Mouse (Mus musculus) kidney, postnatal 36 days (tissue): ENCODE measurements around the gene N4bp2l2.
"Not testable (repeated sequence)": the region's sequence is repeated elsewhere in the genome, so short reads cannot be mapped to it uniquely, and the experiment has no call there.

ENCODE experiments used
- DNase-seq, 2 experiments: peaks; one replicate each; pipeline ENCODE4 v3.0.0; 2021 to 2022; ENCODE audit warnings: mixed read lengths in 2 of 2

Gene N4bp2l2

DNA sequence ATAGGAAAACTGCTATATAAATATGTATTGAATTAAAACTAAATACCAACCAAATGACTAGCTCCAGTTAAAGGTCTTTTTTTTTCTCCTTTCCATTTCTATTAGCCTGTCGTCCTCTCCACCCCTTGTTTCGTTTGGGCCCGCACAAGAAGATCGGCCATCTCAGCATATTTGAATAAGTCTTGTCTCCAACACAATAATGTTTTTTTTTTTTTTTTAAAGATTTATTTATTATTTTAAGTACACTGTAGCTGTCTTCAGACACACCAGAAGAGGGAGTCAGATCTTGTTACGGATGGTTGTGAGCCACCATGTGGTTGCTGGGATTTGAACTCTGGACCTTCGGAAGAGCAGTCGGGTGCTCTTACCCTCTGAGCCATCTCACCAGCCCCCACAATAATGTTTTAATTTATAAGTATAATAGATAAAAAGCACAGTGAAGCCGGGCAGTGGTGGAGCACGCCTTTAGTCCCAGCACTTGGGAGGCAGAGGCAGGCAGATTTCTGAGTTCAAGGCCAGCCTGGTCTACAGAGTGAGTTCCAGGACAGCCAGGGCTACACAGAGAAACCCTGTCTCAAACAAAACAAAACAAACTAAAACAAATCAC, at the start of gene N4bp2l2:
Gene N4bp2l2, minus strand, starts transcription at position 51 of the 607 bp plus-strand sequence.
- DNase-seq: not testable (repeated sequence)

DNA sequence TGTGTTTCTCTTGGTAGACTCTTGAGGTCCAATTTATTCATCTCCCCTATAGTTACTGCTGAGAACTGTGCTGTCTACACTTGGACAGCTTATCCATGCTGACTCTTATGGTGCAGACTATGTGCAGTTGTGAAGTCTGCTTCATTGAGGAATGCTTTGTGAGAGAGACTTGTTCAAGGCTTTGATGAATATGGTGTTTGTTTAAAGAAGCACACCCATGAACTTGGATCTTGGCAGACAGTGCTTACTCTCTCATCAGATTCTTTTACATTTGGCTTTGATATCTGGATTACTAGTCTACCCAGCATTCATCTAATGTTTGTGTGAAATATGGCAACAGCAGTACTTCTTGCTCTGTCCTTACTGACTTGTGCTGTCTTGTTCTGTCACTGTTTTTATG, 47.4 kb upstream of the N4bp2l2 start:
- no peak for DNase-seq

DNA sequence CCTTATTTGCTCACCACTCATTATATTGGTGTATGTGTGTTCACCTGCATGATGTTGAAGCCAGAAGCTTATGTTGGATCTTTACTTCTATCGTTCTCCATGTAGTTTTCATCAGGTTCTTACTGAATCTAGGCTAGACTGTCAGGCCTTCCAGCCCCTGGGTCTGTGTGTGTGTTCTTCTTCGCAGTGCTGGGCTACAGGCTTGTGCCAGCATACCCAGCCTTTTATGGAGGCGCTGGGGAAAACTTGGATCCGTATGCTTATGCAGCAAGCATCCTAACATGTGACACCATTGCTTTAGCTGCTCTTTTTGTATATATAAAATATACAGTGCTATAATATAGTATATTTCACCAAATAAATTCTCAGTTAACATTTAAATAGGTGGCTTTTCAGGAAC, 45.5 kb upstream of the N4bp2l2 start:
- DNase-seq: no peak

DNA sequence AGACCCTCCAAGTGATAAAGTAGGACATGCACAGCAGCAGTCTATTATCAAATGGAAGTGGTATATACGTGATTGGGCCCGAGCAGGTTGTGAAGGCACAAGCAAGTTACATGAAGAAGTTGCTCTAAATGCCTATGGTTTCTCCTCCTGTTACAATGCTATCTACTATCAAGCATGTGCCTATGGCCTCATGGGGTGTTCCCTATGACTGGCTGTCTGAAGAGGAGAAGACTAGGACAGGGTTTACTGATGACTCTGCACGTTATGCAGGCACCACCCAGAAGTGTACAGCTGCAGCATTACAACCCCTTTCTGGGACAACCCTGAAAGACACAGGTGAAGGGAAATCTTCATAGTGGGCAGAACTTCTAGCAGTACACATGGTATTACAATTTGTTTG, 41.2 kb upstream of the N4bp2l2 start:
- DNase-seq: not testable (repeated sequence)

DNA sequence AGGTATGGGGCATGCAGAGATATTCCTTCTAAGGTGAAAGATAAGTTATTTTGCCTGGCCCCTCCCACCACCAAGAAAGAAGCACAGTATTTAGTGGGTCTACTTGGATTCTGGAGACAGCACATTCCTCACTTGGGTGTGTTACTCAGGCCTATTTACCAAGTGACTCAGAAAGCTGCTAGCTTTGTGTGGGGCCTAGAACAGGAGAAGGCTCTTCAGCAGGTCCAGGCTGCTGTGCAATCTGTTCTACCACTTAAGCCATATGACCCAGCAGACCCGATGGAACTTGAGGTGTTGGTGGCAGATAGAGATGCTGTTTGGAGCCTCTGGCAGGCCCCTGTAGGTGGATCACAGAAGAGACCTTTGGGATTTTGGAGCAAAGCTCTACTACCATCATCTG, 40.7 kb upstream of the N4bp2l2 start:
- DNase-seq: not testable (repeated sequence)

DNA sequence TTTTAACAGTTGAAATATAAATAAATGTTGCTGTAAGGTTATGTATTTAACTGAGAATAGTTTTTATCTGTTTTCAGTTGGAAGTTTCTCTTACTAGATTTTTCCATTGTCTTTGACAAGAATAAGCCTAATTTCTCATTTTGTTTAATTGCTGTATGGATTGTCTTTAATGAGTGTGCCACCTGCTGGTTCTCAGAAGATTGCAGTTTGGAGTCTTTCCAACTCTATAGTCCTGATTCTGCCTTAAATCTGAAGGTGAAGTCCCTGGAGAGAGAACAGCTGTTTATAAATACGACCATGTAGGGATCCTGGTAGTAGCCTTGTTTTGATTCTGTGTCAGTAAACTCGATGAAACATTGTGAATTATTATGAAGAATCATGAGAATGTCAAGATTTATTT, 36.7 kb upstream of the N4bp2l2 start:
- peak; percentile 57 to 75 for DNase-seq

DNA sequence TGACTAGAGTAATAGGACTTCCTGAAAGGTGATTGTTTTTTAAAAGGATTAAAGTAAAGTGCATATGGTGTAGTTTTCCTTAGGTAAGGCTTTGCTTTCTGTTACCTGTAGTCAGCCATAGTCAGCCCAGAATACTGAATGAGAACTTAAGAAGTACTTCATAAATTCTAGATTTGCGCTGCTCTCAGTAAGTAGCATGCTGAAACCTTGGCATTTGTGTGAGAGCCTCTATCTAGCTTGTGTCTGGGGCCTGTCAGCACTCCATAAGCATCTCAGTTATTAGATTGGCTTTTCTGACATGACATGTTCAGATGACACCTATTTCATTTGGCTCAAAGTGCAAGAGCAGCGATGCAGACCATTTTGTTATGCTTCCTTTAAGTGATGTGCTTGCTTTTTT, 27.3 kb upstream of the N4bp2l2 start:
- no peak for DNase-seq

DNA sequence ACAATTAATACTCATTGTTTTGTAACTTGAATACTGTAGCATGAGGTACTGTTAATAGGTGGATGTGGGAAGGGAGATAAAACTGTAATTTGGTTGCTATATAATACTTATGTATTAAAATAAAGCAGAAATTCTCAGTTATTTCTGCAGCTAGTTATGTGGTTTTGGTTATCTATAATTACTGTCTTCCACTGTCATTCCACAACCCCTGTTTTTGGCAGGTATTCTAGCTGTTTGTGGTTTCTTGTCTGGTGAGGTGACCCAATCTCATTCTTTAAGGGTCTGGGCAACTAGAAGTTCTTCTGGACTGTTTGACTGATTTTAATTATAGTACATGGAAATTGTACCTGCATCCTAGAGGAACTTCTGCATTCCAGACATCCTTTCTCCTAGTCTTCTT, 24.7 kb upstream of the N4bp2l2 start:
- DNase-seq: no peak

DNA sequence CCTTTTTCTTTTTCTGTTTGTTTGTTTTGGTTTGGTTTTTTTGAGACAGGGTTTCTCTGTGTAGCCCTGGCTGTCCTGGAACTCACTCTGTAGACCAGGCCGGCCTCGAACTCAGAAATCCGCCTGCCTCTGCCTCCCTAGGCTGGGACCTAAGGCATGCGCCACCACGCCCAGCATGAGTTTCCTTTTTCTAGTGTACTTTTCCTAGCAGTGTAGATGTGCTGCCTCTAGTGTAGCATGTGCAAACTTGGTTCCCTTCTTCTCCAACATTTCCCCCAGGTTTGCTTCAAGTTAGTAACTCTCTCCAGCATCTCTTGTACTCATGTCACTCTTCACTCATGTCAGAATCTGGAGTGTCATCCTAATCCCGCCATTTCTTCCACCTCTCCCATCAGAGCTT, 16.9 kb upstream of the N4bp2l2 start:
- DNase-seq: not testable (repeated sequence)

DNA sequence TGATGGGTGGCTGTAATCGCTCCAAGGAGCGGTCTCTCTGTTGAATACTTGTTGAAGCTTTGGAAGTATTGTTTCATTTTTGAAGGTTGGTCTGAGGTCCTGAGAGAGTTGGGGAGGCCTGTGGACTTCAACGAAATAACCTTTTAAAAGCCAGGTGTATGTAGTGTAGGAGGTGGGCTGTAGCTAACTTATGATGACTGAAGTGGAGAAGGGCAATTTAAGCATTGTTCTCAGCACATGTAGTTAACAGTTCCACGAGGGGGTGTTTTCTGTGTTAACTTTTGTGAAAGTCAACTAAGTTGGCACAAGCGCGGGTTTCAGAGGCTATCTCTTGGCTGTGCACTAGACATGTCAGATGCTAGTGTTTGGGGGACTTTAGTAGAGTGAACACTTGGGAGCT, 8.9 kb upstream of the N4bp2l2 start:
- DNase-seq: no peak

DNA sequence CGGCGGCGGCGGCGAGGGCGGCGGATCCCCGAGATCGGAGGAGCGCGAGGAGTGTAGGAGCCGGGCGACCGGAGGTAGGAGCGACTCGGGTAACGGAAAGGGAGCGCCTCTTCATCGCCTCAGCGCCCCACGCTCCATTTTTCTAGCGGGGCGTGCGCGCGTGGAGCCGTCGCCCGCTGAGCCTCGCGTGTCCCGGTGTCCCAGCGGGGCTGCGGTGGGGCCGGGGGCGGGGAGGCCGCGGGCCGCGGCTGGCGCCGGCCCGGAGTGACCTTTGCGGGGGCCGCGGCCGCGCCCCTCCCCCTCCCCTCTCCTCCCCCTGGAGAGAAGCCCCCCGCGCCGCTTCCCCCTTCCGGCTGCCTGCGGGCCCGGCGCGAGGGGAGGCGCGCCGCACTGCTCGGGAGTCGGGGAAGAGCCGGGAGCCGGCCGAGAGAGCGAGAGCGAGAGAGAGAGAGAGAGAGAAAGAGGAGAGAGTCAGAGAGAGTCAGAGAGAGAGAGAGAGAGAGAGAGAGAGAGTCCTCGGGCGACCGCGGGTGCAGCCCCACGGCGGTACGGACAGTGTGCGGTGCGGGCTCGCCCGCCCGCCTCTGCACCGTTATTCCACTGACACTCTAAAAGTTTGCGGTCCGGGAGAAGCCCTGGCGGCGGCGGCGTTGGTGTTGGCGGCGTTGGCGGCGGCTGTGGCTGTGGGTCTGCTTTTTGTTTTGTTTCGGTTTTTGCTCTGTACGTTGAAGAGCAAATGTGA, 8.1 kb upstream of the N4bp2l2 start:
- DNase-seq: peak; percentile 9 to 53

DNA sequence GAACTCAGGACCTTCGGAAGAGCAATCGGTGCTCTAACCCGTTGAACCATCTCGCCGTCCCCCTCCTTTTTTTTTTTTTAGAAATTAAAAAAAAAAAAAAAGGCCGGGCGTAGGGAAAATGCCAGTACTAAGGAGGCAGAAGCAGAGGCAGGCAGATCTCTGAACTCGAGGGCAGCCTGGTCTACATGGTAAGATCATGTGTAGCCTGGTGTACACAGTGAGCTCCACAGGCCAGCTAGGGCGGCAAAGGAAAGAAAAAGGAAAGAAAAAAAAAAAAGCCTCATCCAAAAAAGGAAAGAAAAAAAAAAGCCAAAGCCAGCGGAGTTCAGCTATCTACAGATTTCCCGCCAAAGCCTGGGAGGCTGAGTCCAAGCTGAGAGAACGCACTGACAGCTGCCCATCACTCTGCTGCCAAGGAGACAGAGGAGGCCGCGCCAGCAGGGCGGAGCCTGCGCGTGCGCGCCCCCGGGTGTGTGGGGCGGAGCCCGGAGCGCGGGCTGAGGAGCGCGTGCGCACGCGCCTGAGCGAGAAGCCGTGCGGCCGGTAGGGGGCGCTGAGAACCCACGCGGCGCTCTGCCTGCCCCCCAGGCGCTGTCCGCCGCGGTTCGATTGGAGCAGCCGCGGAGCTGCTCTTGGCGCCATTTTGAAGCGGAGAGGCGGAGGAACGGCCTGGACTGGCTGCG, 7.3 kb upstream of the N4bp2l2 start, which contains the start of gene Pds5b:
Gene Pds5b, plus strand, starts transcription at position 587 of the 683 bp plus-strand sequence.
- DNase-seq: peak; percentile 93 to 97

DNA sequence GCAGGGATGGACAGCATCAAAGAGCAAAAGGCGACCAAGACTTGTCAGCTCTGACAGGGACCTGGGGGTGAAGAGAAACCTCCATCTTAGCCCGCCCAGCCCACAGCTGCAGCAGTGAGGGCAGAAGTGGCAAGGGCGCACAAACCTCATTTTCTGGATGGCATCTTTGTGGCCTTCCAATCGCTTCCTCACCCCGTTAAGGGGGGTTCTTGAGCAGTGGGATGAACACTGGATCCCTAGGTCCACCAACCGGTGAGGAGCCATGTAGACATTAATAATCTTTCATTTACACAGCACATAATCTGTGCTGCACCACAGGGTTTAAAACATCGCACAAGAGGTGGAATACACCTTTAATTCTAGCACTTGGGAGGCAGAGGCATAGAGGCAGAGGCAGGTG, 6.4 kb upstream of the N4bp2l2 start:
- no peak for DNase-seq

DNA sequence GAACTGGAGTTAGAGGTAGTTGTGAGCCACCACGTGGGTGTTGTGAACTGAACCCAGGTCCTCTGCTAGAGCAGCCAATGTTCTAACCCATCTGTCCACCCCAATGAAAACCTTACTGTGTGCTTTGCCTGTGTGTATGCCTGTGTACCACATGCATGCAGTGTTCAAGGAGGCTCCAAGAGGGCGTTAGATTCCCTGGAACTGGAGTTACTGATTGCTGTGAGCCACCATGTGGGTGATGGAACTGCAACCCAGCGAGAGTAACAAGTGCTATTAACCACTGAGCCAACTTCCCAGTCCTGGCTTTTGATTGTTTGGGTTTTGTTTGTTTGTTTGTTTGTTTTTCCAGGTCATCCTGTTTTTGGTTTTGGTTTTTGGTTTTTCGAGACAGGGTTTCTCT, 2.7 kb upstream of the N4bp2l2 start:
- no peak for DNase-seq

DNA sequence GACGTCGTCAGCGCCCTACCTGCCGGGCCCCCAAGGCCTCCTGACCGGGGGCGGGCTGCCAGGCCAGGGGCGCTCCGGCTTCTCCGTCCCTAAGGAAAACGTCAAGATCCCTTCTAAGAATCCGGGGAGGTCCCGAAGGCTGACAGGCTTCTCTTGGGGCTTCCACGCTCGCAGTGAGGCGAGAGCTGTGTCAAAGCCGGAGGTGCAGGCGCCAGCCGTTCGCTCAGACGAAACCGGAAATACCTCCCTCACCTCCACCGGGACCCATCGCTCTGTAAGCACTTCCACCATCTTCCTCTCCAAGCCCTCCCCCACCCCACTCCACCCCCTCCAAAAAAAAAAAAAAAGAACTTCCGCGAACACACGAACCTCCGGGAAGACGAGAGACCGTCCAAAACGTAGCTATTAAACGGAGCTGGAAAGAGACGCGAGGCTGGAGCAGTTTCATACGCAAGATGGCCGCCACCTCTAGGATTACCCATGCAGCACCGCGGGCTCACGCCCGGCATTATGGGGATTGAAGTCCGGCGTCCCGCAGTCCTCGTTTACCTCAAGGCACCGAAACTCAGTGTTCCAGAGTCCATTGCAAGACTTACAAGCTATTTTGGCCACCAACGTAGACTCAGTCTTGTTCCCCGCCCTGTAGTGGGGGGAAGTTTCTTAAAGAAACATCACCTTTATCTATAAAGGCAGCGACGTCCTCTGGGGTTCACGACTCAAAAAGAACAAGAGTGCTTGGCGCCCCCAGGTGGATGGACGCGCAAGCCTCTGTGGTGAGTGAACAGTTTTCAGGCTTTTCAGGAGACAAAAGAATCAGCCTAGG, 640 bp downstream of the N4bp2l2 start:
- peak; percentile 98 for DNase-seq

DNA sequence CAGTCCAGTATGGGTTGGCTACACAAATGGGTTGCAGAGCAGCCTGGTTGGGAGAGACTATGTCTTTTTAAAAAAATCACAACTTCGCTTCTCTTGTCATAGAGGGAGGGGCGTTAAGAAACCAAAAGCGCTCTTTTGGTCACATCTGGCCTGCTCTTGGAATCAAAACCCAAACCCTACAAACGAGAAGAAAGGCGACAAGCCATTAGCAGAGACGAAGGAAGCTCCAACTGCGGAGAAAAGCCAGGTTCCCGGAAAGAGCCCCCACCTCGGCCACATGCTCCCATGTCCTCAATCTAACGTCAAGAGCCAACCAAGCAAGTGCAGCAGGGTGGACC, 1.2 kb downstream of the N4bp2l2 start:
- DNase-seq: no peak

DNA sequence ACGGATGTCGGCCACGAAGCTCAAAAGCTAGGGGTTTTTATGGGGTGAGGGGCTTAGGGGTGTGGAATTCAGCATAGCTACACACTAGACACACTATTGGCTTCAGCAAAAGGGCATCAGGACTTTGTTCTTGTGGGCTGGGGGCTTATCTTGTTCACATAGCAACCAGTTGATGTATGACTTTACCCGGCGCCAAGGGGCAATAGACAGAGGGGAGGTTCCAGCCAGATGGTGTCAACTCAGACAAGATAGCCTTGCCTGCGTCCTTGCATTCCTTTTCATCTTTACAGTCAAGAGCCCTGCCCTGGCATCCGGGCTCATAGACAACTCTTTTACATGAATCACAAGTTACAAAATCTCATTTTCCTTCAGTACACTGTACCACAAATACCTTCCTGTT, 2.1 kb downstream of the N4bp2l2 start:
- not testable (repeated sequence) for DNase-seq

DNA sequence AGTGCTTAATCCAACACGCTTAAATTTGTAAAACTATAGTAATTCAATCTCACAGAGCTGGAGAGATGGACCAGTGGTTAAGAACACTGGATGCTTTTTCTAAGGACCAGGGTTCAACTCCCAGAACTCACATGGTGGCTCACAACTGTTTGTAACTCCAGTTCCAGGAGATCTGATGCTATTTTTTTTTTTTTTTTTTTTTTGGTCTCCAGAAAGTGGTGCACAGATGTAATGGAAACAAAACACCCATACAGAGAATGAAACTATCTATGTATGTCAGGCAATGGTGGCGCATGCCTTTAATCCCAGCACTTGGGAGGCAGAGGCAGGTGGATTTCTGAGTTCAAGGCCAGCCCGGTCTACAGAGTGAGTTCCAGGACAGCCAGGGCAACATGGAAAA, 5.7 kb downstream of the N4bp2l2 start:
- not testable (repeated sequence) for DNase-seq

DNA sequence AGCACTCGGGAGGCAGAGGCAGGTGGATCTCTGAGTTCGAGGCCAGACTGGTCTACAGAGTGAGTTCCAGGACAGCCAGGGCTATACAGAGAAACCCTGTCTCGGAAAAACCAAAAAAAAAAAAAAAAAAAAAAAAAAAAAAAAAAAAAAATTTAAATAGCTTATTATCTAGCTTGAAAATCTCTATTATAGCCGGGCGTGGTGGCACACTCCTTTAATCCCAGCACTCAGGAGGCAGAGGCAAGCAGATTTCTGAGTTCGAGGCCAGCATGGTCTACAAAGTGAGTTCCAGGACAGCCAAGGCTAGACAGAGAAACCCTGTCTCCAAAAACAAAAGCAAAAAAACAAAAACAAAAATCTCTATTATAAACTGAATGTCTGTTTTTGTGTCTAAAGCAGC, 6.6 kb downstream of the N4bp2l2 start:
- not testable (repeated sequence) for DNase-seq

DNA sequence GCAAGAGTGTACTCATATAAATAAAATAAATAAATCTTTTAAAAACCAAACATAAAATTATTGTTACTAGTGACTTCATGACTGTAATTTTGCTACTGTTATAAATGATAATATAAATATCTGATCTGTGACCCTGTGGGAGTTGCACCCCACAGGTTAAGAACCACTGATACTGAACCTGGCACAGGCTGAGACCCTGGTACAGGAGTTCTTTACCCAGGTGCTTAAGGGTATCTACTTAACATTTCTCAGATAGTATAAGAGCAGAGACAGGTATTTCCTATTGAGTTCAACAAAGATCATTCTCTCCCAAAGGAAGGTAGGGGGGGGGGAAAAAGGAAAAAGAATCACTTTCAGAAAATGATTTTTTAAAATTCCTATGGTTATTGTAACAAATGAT, 11.4 kb downstream of the N4bp2l2 start:
- DNase-seq: no peak

DNA sequence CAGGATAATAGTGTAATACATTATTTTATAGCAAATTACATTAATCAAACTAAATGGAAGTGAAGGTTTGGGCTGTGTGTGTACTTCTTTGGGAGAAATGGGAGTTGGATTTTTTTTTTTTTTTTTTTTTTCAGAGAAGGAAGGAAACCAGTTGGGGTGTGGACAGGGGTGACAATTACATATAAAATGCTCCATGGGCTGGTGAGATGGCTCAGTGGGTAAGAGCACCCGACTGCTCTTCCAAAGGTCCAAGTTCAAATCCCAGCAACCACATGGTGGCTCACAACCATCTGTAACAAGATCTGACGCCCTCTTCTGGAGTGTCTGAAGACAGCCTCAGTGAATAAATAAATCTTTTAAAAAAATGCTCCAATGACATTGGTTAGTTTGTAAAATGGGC, 13.4 kb downstream of the N4bp2l2 start:
- DNase-seq: no peak

DNA sequence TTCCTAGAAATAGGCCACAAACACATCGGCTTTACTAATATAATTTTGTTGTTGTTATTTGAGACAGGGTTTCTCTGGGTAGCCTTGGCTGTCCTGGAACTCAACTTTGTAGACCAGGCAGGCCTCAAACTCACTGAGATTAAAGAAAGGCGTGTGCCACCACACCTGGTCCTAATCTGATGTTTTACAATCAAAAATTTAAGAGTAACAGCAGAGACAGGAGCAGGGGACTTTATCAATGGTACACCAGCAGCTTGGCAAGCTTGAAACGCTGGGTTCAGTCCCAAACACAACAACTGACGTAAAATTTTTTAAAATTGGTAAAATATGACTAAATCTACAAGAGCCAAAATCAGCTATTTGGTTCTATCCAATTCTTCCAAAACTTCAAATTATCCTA, 21.1 kb downstream of the N4bp2l2 start:
- no peak for DNase-seq

DNA sequence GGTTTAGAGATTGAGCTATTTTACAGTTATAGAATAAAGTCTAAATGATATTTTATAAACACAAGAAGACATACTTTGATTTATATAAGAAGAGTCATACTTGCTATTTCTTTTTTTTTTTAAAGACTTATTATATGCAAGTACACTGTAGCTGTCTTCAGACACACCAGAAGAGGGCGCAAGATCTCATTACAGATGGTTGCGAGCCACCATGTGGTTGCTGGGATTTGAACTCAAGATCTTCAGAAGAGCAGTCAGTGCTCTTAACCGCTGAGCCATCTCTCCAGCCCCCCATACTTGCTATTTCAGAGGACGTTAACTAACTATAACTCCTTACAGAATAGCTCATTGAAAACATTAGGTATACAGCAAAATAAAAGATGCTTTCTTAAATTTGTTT, 22.6 kb downstream of the N4bp2l2 start:
- DNase-seq: not testable (repeated sequence)
